Mouse (Mus musculus) hindbrain, embryonic 16.5 days (tissue): Measurements from ENCODE around the gene S100a7a. TPM values are rescaled to one million over a fixed set of nuclear protein-coding genes. Genes with fewer than 3 reads are reported as not detected.

ENCODE experiments used
- ATAC-seq: fragments of 200-750 bp; cut with Nextera tagmentation; 2 replicates; pipeline ENCODE4 v1.8.0; 2017; ENCODE audit warnings: moderate TSS enrichment, moderate library complexity
- H3K27ac ChIP-seq: fragments of 300-500 bp; sonication (generic); 2 replicates; pipeline ENCODE4 v1.5.1; 2014; ENCODE audit warnings: low read depth, mild to moderate bottlenecking, control low read depth, low read length, moderate library complexity
- H3K27me3 ChIP-seq: fragments of 300-500 bp; sonication (generic); replicated peaks from 2 replicates; pipeline ENCODE4 v1.6.1; 2014; ENCODE audit warnings: low read length; ENCODE audit not compliant: control insufficient read depth, insufficient read depth
- H3K36me3 ChIP-seq: fragments of 300-500 bp; sonication (generic); 2 replicates; pipeline ENCODE4 v1.6.1; 2014; ENCODE audit warnings: mild to moderate bottlenecking, low read length, moderate library complexity, mixed read lengths; ENCODE audit not compliant: control insufficient read depth, insufficient read depth
- H3K4me1 ChIP-seq: fragments of 300-500 bp; sonication (generic); 2 replicates; pipeline ENCODE4 v1.6.1; 2014; ENCODE audit warnings: low read depth, low read length; ENCODE audit not compliant: control insufficient read depth, insufficient read depth
- H3K4me2 ChIP-seq: fragments of 300-500 bp; sonication (generic); 2 replicates; pipeline ENCODE4 v1.6.1; 2014; ENCODE audit warnings: mild to moderate bottlenecking, low read length, control low read depth, moderate library complexity
- H3K4me3 ChIP-seq: fragments of 300-500 bp; sonication (generic); 2 replicates; pipeline ENCODE4 v1.5.1; 2014; ENCODE audit warnings: mild to moderate bottlenecking, low read length, control low read depth, moderate library complexity
- H3K9ac ChIP-seq: fragments of 300-500 bp; sonication (generic); 2 replicates; pipeline ENCODE4 v1.6.1; 2014; ENCODE audit warnings: low read depth, mild to moderate bottlenecking, control low read depth, low read length, moderate library complexity
- H3K9me3 ChIP-seq: fragments of 300-500 bp; sonication (generic); 2 replicates; pipeline ENCODE4 v1.6.1; 2014; ENCODE audit warnings: mild to moderate bottlenecking, low read length, moderate library complexity; ENCODE audit not compliant: control insufficient read depth
- WGBS: fragments of 180-500 bp; shearing (Covaris S2); extraction: QIAGEN DNeasy Blood & Tissue Kit; methylation state at CpG from one replicate; pipeline ENCODE4 v1.1.7; 2014; 5-methylcytosine and 5-hydroxymethylcytosine counted together
- polyA plus RNA-seq: library from polyadenylated mRNA; unstranded; fragments of >200 nt; fragmentation: Nextera tagmentation; extraction: Ambion mirVana; gene quantifications from 2 replicates; pipeline ENCODE4 v1.2.1, GENCODE M21; 2015

Gene S100a7a
- polyA plus RNA-seq, 1 experiment from 2014 or later: 0.20 TPM

GRCm38 (mm10) chr3:90668846-90669245 is 15.0 kb downstream of the S100a7a start, which contains the start of gene S100a8:
TSS of gene S100a8 (plus strand) at chr3:90668978.
- Histone ChIP-seq H3K4me1 (no peaks in the 10 kb centered on the region), H3K4me3 (no peak within 1 kb of the TSS), H3K36me3 (no peaks in the 10 kb centered on the region), H3K27ac (no peak within 1 kb of the TSS), H3K4me2 (no peak within 1 kb of the TSS), H3K9ac (no peak within 1 kb of the TSS), H3K9me3 (no peaks in the 10 kb centered on the region), H3K27me3 (no peaks in the 10 kb centered on the region)
- ATAC-seq: no peak
- 71% methylated on average over 8 of the region's 8 CpGs for WGBS

- H3K27me3 ChIP-seq: no peaks in the 10 kb centered on the region
- H3K27ac ChIP-seq: no peak overlapping the region
- no peaks in the 10 kb centered on the region for H3K36me3 ChIP-seq
- 58% methylated on average over 3 of the region's 3 CpGs for WGBS
- no peak for ATAC-seq
- no peaks in the 10 kb centered on the region for H3K9me3 ChIP-seq
- no peak overlapping the region for H3K4me2 ChIP-seq
- H3K4me3 ChIP-seq: no peak overlapping the region
- H3K9ac ChIP-seq: no peak overlapping the region
- no peaks in the 10 kb centered on the region for H3K4me1 ChIP-seq
These were observed 24.8 kb downstream of the S100a7a start for GRCm38 (mm10) chr3:90678656-90679055.

GRCm38 (mm10) chr3:90683929-90684328 is 30.1 kb downstream of the S100a7a start:
- no peaks in the 10 kb centered on the region for H3K36me3 ChIP-seq
- no peak overlapping the region for H3K4me2 ChIP-seq
- 88% methylated on average over 3 of the region's 3 CpGs for WGBS
- no peaks in the 10 kb centered on the region for H3K4me1 ChIP-seq
- no peak overlapping the region for H3K4me3 ChIP-seq
- no peak overlapping the region for H3K27ac ChIP-seq
- H3K27me3 ChIP-seq: no peaks in the 10 kb centered on the region
- no peak for ATAC-seq
- H3K9me3 ChIP-seq: no peaks in the 10 kb centered on the region
- no peak overlapping the region for H3K9ac ChIP-seq

GRCm38 (mm10) chr3:90686835-90687234 is 33.0 kb downstream of the S100a7a start:
- no peak for ATAC-seq
- H3K9me3 ChIP-seq: no peaks in the 10 kb centered on the region
- 93% methylated on average over 2 of the region's 2 CpGs for WGBS

GRCm38 (mm10) chr3:90693496-90693895 is 39.7 kb downstream of the S100a7a start:
- no peaks in the 10 kb centered on the region for H3K9me3 ChIP-seq
- H3K4me3 ChIP-seq: no peak overlapping the region
- H3K4me2 ChIP-seq: no peak overlapping the region
- WGBS: 83% methylated on average over 2 of the region's 2 CpGs
- H3K9ac ChIP-seq: no peak overlapping the region
- H3K27me3 ChIP-seq: no peaks in the 10 kb centered on the region
- ATAC-seq: no peak
- no peak overlapping the region for H3K27ac ChIP-seq
- H3K36me3 ChIP-seq: no peaks in the 10 kb centered on the region
- no peaks in the 10 kb centered on the region for H3K4me1 ChIP-seq

More at GRCm38 (mm10) chr3:90686835-90687234, 33.0 kb downstream of the S100a7a start:
- Histone ChIP-seq H3K27me3 (no peaks in the 10 kb centered on the region), H3K4me1 (no peaks in the 10 kb centered on the region), H3K36me3 (no peaks in the 10 kb centered on the region), H3K27ac (no peak overlapping the region), H3K9ac (no peak overlapping the region), H3K4me2 (no peak overlapping the region), H3K4me3 (no peak overlapping the region)

GRCm38 (mm10) chr3:90695613-90696012 is 41.8 kb downstream of the S100a7a start, which contains the start of gene S100a9:
TSS of gene S100a9 (minus strand) at chr3:90695721.
- Histone ChIP-seq H3K36me3 (no peaks in the 10 kb centered on the region), H3K27ac (no peak within 1 kb of the TSS), H3K4me1 (no peaks in the 10 kb centered on the region), H3K4me3 (no peak within 1 kb of the TSS), H3K9ac (no peak within 1 kb of the TSS), H3K27me3 (no peaks in the 10 kb centered on the region), H3K4me2 (no peak within 1 kb of the TSS), H3K9me3 (no peaks in the 10 kb centered on the region)
- ATAC-seq: no peak
- 70% methylated on average over 3 of the region's 3 CpGs for WGBS

GRCm38 (mm10) chr3:90702244-90702643 is 48.4 kb downstream of the S100a7a start:
- H3K4me3 ChIP-seq: no peak overlapping the region
- ATAC-seq: no peak
- H3K4me1 ChIP-seq: no peaks in the 10 kb centered on the region
- H3K9me3 ChIP-seq: no peaks in the 10 kb centered on the region
- H3K4me2 ChIP-seq: no peak overlapping the region
- no peak overlapping the region for H3K9ac ChIP-seq
- 82% methylated on average over 2 of the region's 2 CpGs for WGBS
- no peak overlapping the region for H3K27ac ChIP-seq
- H3K36me3 ChIP-seq: no peaks in the 10 kb centered on the region
- no peaks in the 10 kb centered on the region for H3K27me3 ChIP-seq

Other genes with a start within 250 kb of the S100a7a start
- 27.8 and 30.3 TPM in 2 replicates for gene Ints3, start 220.4 kb upstream of the S100a7a start, polyA plus RNA-seq
- gene Npr1, start 188.2 kb upstream of the S100a7a start, polyA plus RNA-seq: 3.1 and 3.2 TPM in 2 replicates
- gene Ilf2, start 177.9 kb upstream of the S100a7a start, polyA plus RNA-seq: 224 and 229 TPM in 2 replicates
- gene Snapin, start 163.0 kb upstream of the S100a7a start, polyA plus RNA-seq: 96.8 and 98.1 TPM in 2 replicates
- gene Chtop, start 144.5 kb upstream of the S100a7a start, polyA plus RNA-seq: 161 and 164 TPM in 2 replicates
- gene S100a1, start 139.6 kb upstream of the S100a7a start, polyA plus RNA-seq: 26.1 and 40.5 TPM in 2 replicates
- gene S100a13, start 139.6 kb upstream of the S100a7a start, polyA plus RNA-seq: 13.6 and 17.2 TPM in 2 replicates
- gene S100a14, start 127.2 kb upstream of the S100a7a start, polyA plus RNA-seq: 0.19 TPM in 1 of 2 replicates, not detected in the other
- 50.5 and 60.8 TPM in 2 replicates for gene S100a16, start 116.8 kb upstream of the S100a7a start, polyA plus RNA-seq
- gene S100a3, start 93.4 kb upstream of the S100a7a start, polyA plus RNA-seq: 1.0 and 1.6 TPM in 2 replicates
- not detected in 2 replicates for gene S100a2, start 63.8 kb upstream of the S100a7a start, polyA plus RNA-seq
- gene Gm42674, start 52.1 kb upstream of the S100a7a start, polyA plus RNA-seq: 0.51 TPM in 1 of 2 replicates, not detected in the other
- 0.36 and 1.4 TPM in 2 replicates for gene S100a4, start 50.2 kb upstream of the S100a7a start, polyA plus RNA-seq
- not detected in 2 replicates for gene S100a5, start 45.5 kb upstream of the S100a7a start, polyA plus RNA-seq
- 31.7 and 32.1 TPM in 2 replicates for gene S100a6, start 41.1 kb upstream of the S100a7a start, polyA plus RNA-seq
- gene S100a8, start 15.0 kb downstream of the S100a7a start, polyA plus RNA-seq: 2.2 and 6.7 TPM in 2 replicates
- 3.1 and 5.5 TPM in 2 replicates for gene S100a9, start 41.7 kb downstream of the S100a7a start, polyA plus RNA-seq
- gene Pglyrp4, start 72.9 kb downstream of the S100a7a start, polyA plus RNA-seq: not detected in 2 replicates
- gene Gm5849, start 123.9 kb downstream of the S100a7a start, polyA plus RNA-seq: not detected in 2 replicates